Mouse (Mus musculus) embryonic facial prominence, embryonic 14.5 days (tissue): ENCODE results near the gene Rpl27a. TPM values are rescaled to one million over a fixed set of nuclear protein-coding genes. Genes with fewer than 3 reads are reported as not detected.

Experiments used
- ATAC-seq: fragments of 200-750 bp; cut with Nextera tagmentation; 2 replicates; pipeline ENCODE4 v1.8.0; 2017; ENCODE audit warnings: low read depth, moderate number of reproducible peaks, moderate TSS enrichment
- DNase-seq: peaks from one replicate; pipeline ENCODE4 v3.0.0-alpha.2; 2015; ENCODE audit warnings: low spot score
- H3K27ac ChIP-seq: fragments of 300-500 bp; sonication (generic); replicated peaks from 2 replicates; pipeline ENCODE4 v1.5.1; 2014; ENCODE audit warnings: low read depth, mild to moderate bottlenecking, low read length, moderate library complexity
- H3K27me3 ChIP-seq: fragments of 300-500 bp; sonication (generic); replicated peaks from 2 replicates; pipeline ENCODE4 v1.6.1; 2014; ENCODE audit warnings: low read length; ENCODE audit not compliant: control insufficient read depth, insufficient read depth
- H3K36me3 ChIP-seq: fragments of 300-500 bp; sonication (generic); 2 replicates; pipeline ENCODE4 v1.6.1; 2014; ENCODE audit warnings: low read length, mixed read lengths; ENCODE audit not compliant: control insufficient read depth, insufficient read depth
- H3K4me1 ChIP-seq: fragments of 300-500 bp; sonication (generic); 2 replicates; pipeline ENCODE4 v1.6.1; 2014; ENCODE audit warnings: antibody characterized with exemption, low read length; ENCODE audit not compliant: control insufficient read depth, insufficient read depth
- H3K4me2 ChIP-seq: fragments of 300-500 bp; sonication (generic); 2 replicates; pipeline ENCODE4 v1.6.1; 2014; ENCODE audit warnings: low read depth, mild to moderate bottlenecking, low read length, moderate library complexity, mixed read lengths
- H3K4me3 ChIP-seq: fragments of 300-500 bp; sonication (generic); 2 replicates; pipeline ENCODE4 v1.5.1; 2014; ENCODE audit warnings: low read depth, mild to moderate bottlenecking, low read length
- H3K9ac ChIP-seq: fragments of 300-500 bp; sonication (generic); 2 replicates; pipeline ENCODE4 v1.6.1; 2014; ENCODE audit warnings: low read depth, mild to moderate bottlenecking, low read length, moderate library complexity, mixed read lengths
- H3K9me3 ChIP-seq: fragments of 300-500 bp; sonication (generic); 2 replicates; pipeline ENCODE4 v1.6.1; 2016; ENCODE audit warnings: low read length; ENCODE audit not compliant: control insufficient read depth
- WGBS: fragments of 180-500 bp; shearing (Covaris S2); extraction: QIAGEN DNeasy Blood & Tissue Kit; methylation state at CpG from one replicate; pipeline ENCODE4 v1.1.7; 2014; 5-methylcytosine and 5-hydroxymethylcytosine counted together
- polyA plus RNA-seq: library from polyadenylated mRNA; unstranded; fragments of >200 nt; fragmentation: Nextera tagmentation; extraction: Ambion mirVana; gene quantifications from 2 replicates; pipeline ENCODE4 v1.2.1, GENCODE M21; 2014

Gene Rpl27a
- polyA plus RNA-seq, 1 experiment from 2014 or later: 152 TPM

- Histone ChIP-seq H3K4me3 (no peak overlapping the region), H3K4me1 (peaks cover 12% of the 10 kb centered on the region), H3K27ac (no peak overlapping the region), H3K9me3 (no peaks in the 10 kb centered on the region), H3K4me2 (no peak overlapping the region), H3K36me3 (peaks cover 64% of the 10 kb centered on the region), H3K27me3 (no peaks in the 10 kb centered on the region), H3K9ac (0 out of 2 replicates have a peak overlapping the region, but pooled peaks have one; percentile 21)
- 74% methylated on average over 5 of the region's 5 CpGs for WGBS
- DNase-seq (no peak), ATAC-seq (no peak)
Measured at GRCm38 (mm10) chr7:109522084-109522483, 3.1 kb downstream of the Rpl27a start.

- H3K27me3 ChIP-seq: no peaks in the 10 kb centered on the region
- no peak overlapping the region for H3K4me3 ChIP-seq
- DNase-seq: no peak
- peaks cover 64% of the 10 kb centered on the region for H3K36me3 ChIP-seq
- 67% methylated on average over 2 of the region's 2 CpGs for WGBS
- no peaks in the 10 kb centered on the region for H3K9me3 ChIP-seq
- H3K9ac ChIP-seq: no peak overlapping the region
- 0 out of 2 replicates have a peak overlapping the region, but pooled peaks have one; percentile 15 for H3K27ac ChIP-seq
- no peak for ATAC-seq
- no peak overlapping the region for H3K4me2 ChIP-seq
- H3K4me1 ChIP-seq: peaks cover 6% of the 10 kb centered on the region
Measured at GRCm38 (mm10) chr7:109523304-109523703, 4.4 kb downstream of the Rpl27a start.

GRCm38 (mm10) chr7:109523741-109524441 lies 4.9 kb downstream of the Rpl27a start:
- Histone ChIP-seq H3K4me2 (no peak overlapping the region), H3K27me3 (no peaks in the 10 kb centered on the region), H3K4me1 (peaks cover 6% of the 10 kb centered on the region; the same call in 1 of the 2 replicates), H3K4me3 (no peak overlapping the region), H3K9me3 (no peaks in the 10 kb centered on the region), H3K36me3 (peaks cover 64% of the 10 kb centered on the region), H3K9ac (no peak overlapping the region), H3K27ac (peak overlapping the region; percentile 45; the same call in 1 of the 2 replicates)
- WGBS: 44% methylated on average over 6 of the region's 6 CpGs
- ATAC-seq (no peak), DNase-seq (no peak)

- Histone ChIP-seq H3K27me3 (no peaks in the 10 kb centered on the region), H3K9ac (no peak overlapping the region), H3K36me3 (peaks cover 64% of the 10 kb centered on the region), H3K4me2 (no peak overlapping the region), H3K27ac (peak overlapping the region; percentile 45; the same call in 1 of the 2 replicates), H3K4me1 (peaks cover 6% of the 10 kb centered on the region; the same call in 1 of the 2 replicates), H3K9me3 (no peaks in the 10 kb centered on the region), H3K4me3 (no peak overlapping the region)
- DNase-seq (no peak), ATAC-seq (no peak)
Measured at GRCm38 (mm10) chr7:109524442-109524744, 5.4 kb downstream of the Rpl27a start.

GRCm38 (mm10) chr7:109524763-109525162 lies 5.8 kb downstream of the Rpl27a start:
- DNase-seq: no peak
- Histone ChIP-seq H3K4me2 (no peak overlapping the region), H3K9me3 (no peaks in the 10 kb centered on the region), H3K27ac (peak overlapping the region; percentile 45; the same call in 1 of the 2 replicates), H3K36me3 (peaks cover 66% of the 10 kb centered on the region), H3K4me1 (peaks cover 6% of the 10 kb centered on the region; the same call in 1 of the 2 replicates), H3K4me3 (no peak overlapping the region), H3K9ac (no peak overlapping the region), H3K27me3 (no peaks in the 10 kb centered on the region)
- no peak for ATAC-seq
- WGBS: 72% methylated on average over 3 of the region's 3 CpGs

- DNase-seq (no peak), ATAC-seq (no peak)
- WGBS: 78% methylated on average over 16 of the region's 16 CpGs
- Histone ChIP-seq H3K27ac (no peak overlapping the region), H3K4me3 (no peak overlapping the region), H3K27me3 (no peaks in the 10 kb centered on the region), H3K36me3 (peaks cover 71% of the 10 kb centered on the region), H3K4me1 (no peaks in the 10 kb centered on the region), H3K9me3 (no peaks in the 10 kb centered on the region), H3K9ac (no peak overlapping the region), H3K4me2 (no peak overlapping the region)
Measured at GRCm38 (mm10) chr7:109525740-109526663, 7.1 kb downstream of the Rpl27a start.

GRCm38 (mm10) chr7:109527536-109527935 lies 8.6 kb downstream of the Rpl27a start:
- Histone ChIP-seq H3K9ac (no peak overlapping the region), H3K4me1 (no peaks in the 10 kb centered on the region), H3K4me3 (no peak overlapping the region), H3K4me2 (no peak overlapping the region), H3K9me3 (no peaks in the 10 kb centered on the region), H3K36me3 (peaks cover 71% of the 10 kb centered on the region), H3K27ac (no peak overlapping the region), H3K27me3 (no peaks in the 10 kb centered on the region)
- ATAC-seq: no peak
- WGBS: 83% methylated on average over 2 of the region's 3 CpGs
- DNase-seq: no peak

GRCm38 (mm10) chr7:109528356-109528755 lies 9.4 kb downstream of the Rpl27a start:
- DNase-seq: peak; percentile 63
- Histone ChIP-seq H3K9me3 (no peaks in the 10 kb centered on the region), H3K36me3 (peaks cover 69% of the 10 kb centered on the region), H3K4me3 (no peak overlapping the region), H3K4me2 (no peak overlapping the region), H3K27ac (no peak overlapping the region), H3K9ac (no peak overlapping the region), H3K27me3 (no peaks in the 10 kb centered on the region), H3K4me1 (no peaks in the 10 kb centered on the region)
- peak; percentile 41; the same call in 1 of the 2 replicates for ATAC-seq
- 17% methylated on average over 3 of the region's 3 CpGs for WGBS
